In genomic region chr12:110023192-110024101, GRCm38 (mm10) we compare ENCODE assay signal across 20 mouse cellular contexts.
A peak's percentile ranks its signal among the peaks of the same experiment; 100 is the strongest.
DNase-seq lines count a peak whose midpoint lies in the region; ATAC-seq and TF ChIP-seq lines count a peak whose summit lies in the region.
"Had no signal": no experiment of that assay in that cellular context is flagged by ENCODE, and none has a peak within 500 bp of the region (broad histone marks: within the 10 kb centered on the region; RNA-seq: fewer than 3 reads in every experiment).

No protein-coding gene starts in this region.

- no peak overlapping the region for H3K4me2 ChIP-seq in limb, embryonic 12.5 days
- peak overlapping the region; percentile 60 for H3K4me2 ChIP-seq in liver, postnatal 0 days (ENCODE audit: low read depth, low read length)
- H3K4me2 ChIP-seq: forebrain, embryonic 13.5 days; hindbrain, embryonic 13.5 days; limb, embryonic 15.5 days; neural tube, embryonic 13.5 days; stomach, embryonic 15.5 days had no signal

- intact Hi-C loops in heart, postnatal 14 days (cut with DNase I): no loop called here

- no peaks in the 10 kb centered on the region for H3K36me3 ChIP-seq in limb, embryonic 12.5 days
- H3K36me3 ChIP-seq in liver, postnatal 0 days (replicated peaks; ENCODE audit: insufficient read depth, low read length): no peaks in the 10 kb centered on the region
- H3K36me3 ChIP-seq: hindbrain, embryonic 13.5 days; limb, embryonic 15.5 days; neural tube, embryonic 13.5 days; stomach, embryonic 15.5 days had no signal

- TF ChIP-seq EP300 in liver, postnatal 0 days (IDR thresholded peaks at IDR 0.05; ENCODE audit: low read depth): no peak

- no peak overlapping the region for H3K27ac ChIP-seq in limb, embryonic 12.5 days
- H3K27ac ChIP-seq in liver, postnatal 0 days (ENCODE audit: low read depth): peak overlapping the region; percentile 98
- H3K27ac ChIP-seq: forebrain, embryonic 13.5 days; hindbrain, embryonic 13.5 days; limb, embryonic 15.5 days; neural tube, embryonic 13.5 days; stomach, embryonic 15.5 days had no signal

- no peaks in the 10 kb centered on the region for H3K9me3 ChIP-seq in limb, embryonic 12.5 days
- H3K9me3 ChIP-seq in liver, postnatal 0 days (ENCODE audit: low read length): no peaks in the 10 kb centered on the region
- H3K9me3 ChIP-seq: forebrain, embryonic 13.5 days; limb, embryonic 15.5 days; stomach, embryonic 15.5 days had no signal

- DNase-seq in heart, adult 11 months: peak; percentile 73
- DNase-seq in heart, postnatal 14 days: no peak
- peak; percentile 38 for DNase-seq in embryo, embryonic 10.5 days (ENCODE audit: low spot score)
- peak; percentile 48 for DNase-seq in liver, postnatal 0 days
- DNase-seq in right cerebral cortex, postnatal 4 days: no peak
- no peak for DNase-seq in adrenal gland, postnatal 14 days
- DNase-seq: B cell, adult 2 months; cerebellum, adult 2 months; cerebellum, postnatal 36 days; gastrocnemius, postnatal 10 days; lung, postnatal 14 days; midbrain, embryonic 14.5 days; thymus, adult 2 months had no signal

- peak; percentile 21; the same call in 1 of the 2 replicates for ATAC-seq in limb, embryonic 12.5 days (ENCODE audit: insufficient number of reproducible peaks, insufficient read depth, low FRiP score, low TSS enrichment, low read depth)
- peak; percentile 64 for ATAC-seq in liver, postnatal 0 days
- ATAC-seq: forebrain, embryonic 13.5 days; inflammation-experienced regulatory T-cells, adult 6 months had no signal

- no peak overlapping the region for H3K4me3 ChIP-seq in limb, embryonic 12.5 days (replicated peaks)
- H3K4me3 ChIP-seq in liver, postnatal 0 days (ENCODE audit: low read depth, low read length): peak overlapping the region; percentile 38
- H3K4me3 ChIP-seq: forebrain, embryonic 13.5 days; hindbrain, embryonic 13.5 days; limb, embryonic 15.5 days; neural tube, embryonic 13.5 days; stomach, embryonic 15.5 days had no signal

- no peak for TF ChIP-seq CTCF in liver, postnatal 0 days (IDR thresholded peaks at IDR 0.05; ENCODE audit: low read depth)

- no peak overlapping the region for H3K9ac ChIP-seq in limb, embryonic 12.5 days (replicated peaks)
- H3K9ac ChIP-seq in liver, postnatal 0 days (replicated peaks): peak overlapping the region; percentile 45
- H3K9ac ChIP-seq: forebrain, embryonic 13.5 days; hindbrain, embryonic 13.5 days; limb, embryonic 15.5 days; neural tube, embryonic 13.5 days; stomach, embryonic 15.5 days had no signal

- H3K4me1 ChIP-seq in limb, embryonic 12.5 days (replicated peaks): peaks cover 28% of the 10 kb centered on the region
- peaks cover 4% of the 10 kb centered on the region; the same call in 1 of the 2 replicates for H3K4me1 ChIP-seq in liver, postnatal 0 days (ENCODE audit: insufficient read depth)
- H3K4me1 ChIP-seq: stomach, embryonic 15.5 days had no signal

- 47% methylated on average over 11 of the region's 11 CpGs for WGBS in limb, embryonic 12.5 days
- 60% methylated on average over 11 of the region's 11 CpGs for WGBS in liver, postnatal 0 days (ENCODE audit: insufficient replicate concordance)

- peaks cover 34% of the 10 kb centered on the region for H3K27me3 ChIP-seq in limb, embryonic 12.5 days
- no peaks in the 10 kb centered on the region for H3K27me3 ChIP-seq in liver, postnatal 0 days (ENCODE audit: insufficient read depth, low read length)
- H3K27me3 ChIP-seq: forebrain, embryonic 13.5 days; neural tube, embryonic 13.5 days; stomach, embryonic 15.5 days had no signal

Comparison
In these comparisons a context has a peak if more than half of its experiments do, and no peak if none do; other contexts are left out.
1. DNase-seq: peak in heart, adult 11 months (single experiment), embryo, embryonic 10.5 days (single experiment) and liver, postnatal 0 days (single experiment); none in heart, postnatal 14 days (0 of 2), right cerebral cortex, postnatal 4 days (single experiment) and adrenal gland, postnatal 14 days (single experiment).